Mouse (Mus musculus): ENCODE measurements around the gene Cmtm7. TPM values are rescaled to one million over a fixed set of nuclear protein-coding genes. Genes with fewer than 3 reads are reported as not detected.

Cmtm7 gene
- polyA plus RNA-seq, 1 experiment, result 38.1 TPM

- H3K4me2 ChIP-seq (ENCODE audit: low read depth), result no peak overlapping the region
- H3K79me2 ChIP-seq (ENCODE audit: control insufficient read depth, insufficient read depth), result peaks cover 5% of the 10 kb centered on the region
- no peak overlapping the region for H3K4me3 ChIP-seq
- no peak overlapping the region for H3ac ChIP-seq (ENCODE audit: control insufficient read depth, insufficient read length)
- H3K36me3 ChIP-seq (ENCODE audit: control insufficient read depth, insufficient read depth), result no peaks in the 10 kb centered on the region
- no peaks in the 10 kb centered on the region for H3K27me3 ChIP-seq (ENCODE audit: control insufficient read depth, insufficient read depth, insufficient read length)
- TF ChIP-seq POLR2A (IDR thresholded peaks at IDR 0.05; ENCODE audit: insufficient read length, low read depth) (no peak), E2F4 (IDR thresholded peaks at IDR 0.05; ENCODE audit: insufficient read depth) (no peak), MYOG (IDR thresholded peaks at IDR 0.05; ENCODE audit: control insufficient read depth in 1 of 3, insufficient read depth in 1 of 3, insufficient read length in 2 of 3, low read depth in 2 of 3) (no peak), SRF (IDR thresholded peaks at IDR 0.05; ENCODE audit: control insufficient read depth, insufficient read length, low read depth) (no peak), REST (IDR thresholded peaks at IDR 0.05; ENCODE audit: insufficient read depth, insufficient read length) (no peak), TCF3 (IDR thresholded peaks at IDR 0.05; ENCODE audit: insufficient read length, low read depth) (no peak), POLR2AphosphoS2 (IDR thresholded peaks at IDR 0.05; ENCODE audit: insufficient read length, low read depth) (no peak), USF1 (IDR thresholded peaks at IDR 0.05; ENCODE audit: low read depth) (no peak), MAX (IDR thresholded peaks at IDR 0.05; ENCODE audit: low read depth) (no peak), CEBPB (IDR thresholded peaks at IDR 0.05; ENCODE audit: insufficient read depth, poor library complexity, severe bottlenecking) (no peak), TCF12 (IDR thresholded peaks at IDR 0.05; ENCODE audit: insufficient read depth, poor library complexity, severe bottlenecking) (no peak)
These were observed 41.3 kb downstream of the Cmtm7 start for GRCm38 (mm10) chr9:114740336-114740735.

- Histone ChIP-seq H3K4me2 (ENCODE audit: low read depth) (no peak overlapping the region), H3ac (ENCODE audit: control insufficient read depth, insufficient read length) (no peak overlapping the region), H3K4me3 (no peak overlapping the region), H3K27me3 (ENCODE audit: control insufficient read depth, insufficient read depth, insufficient read length) (no peaks in the 10 kb centered on the region), H3K79me2 (ENCODE audit: control insufficient read depth, insufficient read depth) (peaks cover 30% of the 10 kb centered on the region), H3K36me3 (ENCODE audit: control insufficient read depth, insufficient read depth) (no peaks in the 10 kb centered on the region)
- TF ChIP-seq POLR2AphosphoS2 (IDR thresholded peaks at IDR 0.05; ENCODE audit: insufficient read length, low read depth) (no peak), SRF (IDR thresholded peaks at IDR 0.05; ENCODE audit: control insufficient read depth, insufficient read length, low read depth) (no peak), USF1 (IDR thresholded peaks at IDR 0.05; ENCODE audit: low read depth) (no peak)
These were observed 45.2 kb downstream of the Cmtm7 start for GRCm38 (mm10) chr9:114736442-114736841.

- Histone ChIP-seq H3ac (ENCODE audit: control insufficient read depth, insufficient read length) (no peak overlapping the region), H3K4me2 (ENCODE audit: low read depth) (no peak overlapping the region), H3K27me3 (ENCODE audit: control insufficient read depth, insufficient read depth, insufficient read length) (no peaks in the 10 kb centered on the region), H3K4me3 (no peak overlapping the region), H3K36me3 (ENCODE audit: control insufficient read depth, insufficient read depth) (no peaks in the 10 kb centered on the region), H3K79me2 (ENCODE audit: control insufficient read depth, insufficient read depth) (peaks cover 30% of the 10 kb centered on the region)
- TF ChIP-seq MAX (IDR thresholded peaks at IDR 0.05; ENCODE audit: low read depth), result no peak
- no peak for TF ChIP-seq REST (IDR thresholded peaks at IDR 0.05; ENCODE audit: insufficient read depth, insufficient read length)
- no peak for TF ChIP-seq MYOD1 (IDR thresholded peaks at IDR 0.05; ENCODE audit: control insufficient read depth in 1 of 3, insufficient read length in 2 of 3, low read depth in 2 of 3)
- TF ChIP-seq USF1 (IDR thresholded peaks at IDR 0.05; ENCODE audit: low read depth), result no peak
- TF ChIP-seq E2F4 (IDR thresholded peaks at IDR 0.05; ENCODE audit: insufficient read depth), result no peak
- no peak for TF ChIP-seq TCF12 (IDR thresholded peaks at IDR 0.05; ENCODE audit: insufficient read depth, poor library complexity, severe bottlenecking)
- no peak for TF ChIP-seq SRF (IDR thresholded peaks at IDR 0.05; ENCODE audit: control insufficient read depth, insufficient read length, low read depth)
- no peak for TF ChIP-seq POLR2AphosphoS2 (IDR thresholded peaks at IDR 0.05; ENCODE audit: insufficient read length, low read depth)
- TF ChIP-seq POLR2A (IDR thresholded peaks at IDR 0.05; ENCODE audit: insufficient read length, low read depth), result no peak
- TF ChIP-seq MYOG (IDR thresholded peaks at IDR 0.05; ENCODE audit: control insufficient read depth in 1 of 3, insufficient read depth in 1 of 3, insufficient read length in 2 of 3, low read depth in 2 of 3), result no peak
- no peak for TF ChIP-seq TCF3 (IDR thresholded peaks at IDR 0.05; ENCODE audit: insufficient read length, low read depth)
These were observed 48.4 kb downstream of the Cmtm7 start for GRCm38 (mm10) chr9:114733238-114733637.

GRCm38 (mm10) chr9:114731871-114732682 lies 49.6 kb downstream of the Cmtm7 start:
- Histone ChIP-seq H3ac (ENCODE audit: control insufficient read depth, insufficient read length) (peak overlapping the region; percentile 12), H3K36me3 (ENCODE audit: control insufficient read depth, insufficient read depth) (no peaks in the 10 kb centered on the region), H3K27me3 (ENCODE audit: control insufficient read depth, insufficient read depth, insufficient read length) (no peaks in the 10 kb centered on the region), H3K79me2 (ENCODE audit: control insufficient read depth, insufficient read depth) (peaks cover 30% of the 10 kb centered on the region), H3K4me2 (ENCODE audit: low read depth) (peak overlapping the region; percentile 84), H3K4me3 (peak overlapping the region; percentile 44)
- no peak for TF ChIP-seq MYOD1 (IDR thresholded peaks at IDR 0.05; ENCODE audit: control insufficient read depth in 1 of 3, insufficient read length in 2 of 3, low read depth in 2 of 3)
- no peak for TF ChIP-seq USF1 (IDR thresholded peaks at IDR 0.05; ENCODE audit: low read depth)
- TF ChIP-seq POLR2AphosphoS2 (IDR thresholded peaks at IDR 0.05; ENCODE audit: insufficient read length, low read depth), result no peak
- no peak for TF ChIP-seq CEBPB (IDR thresholded peaks at IDR 0.05; ENCODE audit: insufficient read depth, poor library complexity, severe bottlenecking)
- no peak for TF ChIP-seq POLR2A (IDR thresholded peaks at IDR 0.05; ENCODE audit: insufficient read length, low read depth)
- no peak for TF ChIP-seq SRF (IDR thresholded peaks at IDR 0.05; ENCODE audit: control insufficient read depth, insufficient read length, low read depth)
- no peak for TF ChIP-seq MYOG (IDR thresholded peaks at IDR 0.05; ENCODE audit: control insufficient read depth in 1 of 3, insufficient read depth in 1 of 3, insufficient read length in 2 of 3, low read depth in 2 of 3)
- TF ChIP-seq TCF12 (IDR thresholded peaks at IDR 0.05; ENCODE audit: insufficient read depth, poor library complexity, severe bottlenecking), result no peak
- no peak for TF ChIP-seq MAX (IDR thresholded peaks at IDR 0.05; ENCODE audit: low read depth)
- TF ChIP-seq E2F4 (IDR thresholded peaks at IDR 0.05; ENCODE audit: insufficient read depth), result no peak
- TF ChIP-seq TCF3 (IDR thresholded peaks at IDR 0.05; ENCODE audit: insufficient read length, low read depth), result no peak
- no peak for TF ChIP-seq REST (IDR thresholded peaks at IDR 0.05; ENCODE audit: insufficient read depth, insufficient read length)

Data from myocyte (in vitro differentiated cells).